In genomic region chr7:100310290-100310689, GRCm38 (mm10) we compare ENCODE assay signal across 13 mouse cellular contexts. TPM values are rescaled to one million over a fixed set of nuclear protein-coding genes. Genes with fewer than 3 reads are reported as not detected.
A peak's percentile ranks its signal among the peaks of the same experiment; 100 is the strongest.
DNase-seq lines count a peak whose midpoint lies in the region; ATAC-seq lines count a peak whose summit lies in the region.
"Had no signal": no experiment of that assay in that cellular context is flagged by ENCODE, and none has a peak within 500 bp of the region (broad histone marks: within the 10 kb centered on the region; RNA-seq: fewer than 3 reads in every experiment).

No protein-coding gene starts in this region.

- no peak overlapping the region for H3K4me3 ChIP-seq in heart, embryonic 12.5 days
- no peak overlapping the region for H3K4me3 ChIP-seq in forebrain, embryonic 14.5 days (ENCODE audit: low read depth, low read length)
- no peak overlapping the region for H3K4me3 ChIP-seq in limb, embryonic 15.5 days
- H3K4me3 ChIP-seq: erythroblast, embryonic 14.5 days had no signal

- no peaks in the 10 kb centered on the region for H3K27me3 ChIP-seq in heart, embryonic 12.5 days (replicated peaks)
- H3K27me3 ChIP-seq in forebrain, embryonic 14.5 days (replicated peaks; ENCODE audit: control insufficient read depth, insufficient read depth, low read length): no peaks in the 10 kb centered on the region
- no peaks in the 10 kb centered on the region for H3K27me3 ChIP-seq in limb, embryonic 15.5 days

- no peaks in the 10 kb centered on the region for H3K36me3 ChIP-seq in heart, embryonic 12.5 days
- H3K36me3 ChIP-seq in forebrain, embryonic 14.5 days (ENCODE audit: control insufficient read depth, insufficient read depth, low read length): no peaks in the 10 kb centered on the region
- peaks cover 13% of the 10 kb centered on the region for H3K36me3 ChIP-seq in limb, embryonic 15.5 days

- H3K4me2 ChIP-seq in heart, embryonic 12.5 days: no peak overlapping the region
- H3K4me2 ChIP-seq in forebrain, embryonic 14.5 days (ENCODE audit: low read length): no peak overlapping the region
- H3K4me2 ChIP-seq in limb, embryonic 15.5 days: no peak overlapping the region

- H3K4me1 ChIP-seq in heart, embryonic 12.5 days (replicated peaks): peaks cover 27% of the 10 kb centered on the region
- peaks cover 23% of the 10 kb centered on the region for H3K4me1 ChIP-seq in forebrain, embryonic 14.5 days (ENCODE audit: control insufficient read depth, insufficient read depth, low read length)
- peaks cover 21% of the 10 kb centered on the region for H3K4me1 ChIP-seq in limb, embryonic 15.5 days

- no peaks in the 10 kb centered on the region for H3K9me3 ChIP-seq in heart, embryonic 12.5 days (replicated peaks)
- no peaks in the 10 kb centered on the region for H3K9me3 ChIP-seq in forebrain, embryonic 14.5 days (replicated peaks; ENCODE audit: control insufficient read depth, low read length)
- H3K9me3 ChIP-seq in limb, embryonic 15.5 days: no peaks in the 10 kb centered on the region

- 72% methylated on average over 12 of the region's 12 CpGs for WGBS in heart, embryonic 12.5 days
- 86% methylated on average over 12 of the region's 12 CpGs for WGBS in forebrain, embryonic 14.5 days
- WGBS in limb, embryonic 15.5 days: 70% methylated on average over 12 of the region's 12 CpGs

- DNase-seq in heart, postnatal 14 days: no peak
- no peak for DNase-seq in forebrain, embryonic 14.5 days (ENCODE audit: low spot score)
- DNase-seq in thymus, postnatal 10 days (ENCODE audit: low spot score in 2 of 2): peak; percentile 20 to 50
- DNase-seq in layer of hippocampus, adult 18-20 months (ENCODE audit: low spot score in 2 of 2): no peak
- no peak for DNase-seq in right cerebral cortex, adult 2 months (ENCODE audit: low spot score in 2 of 2)
- DNase-seq in ovary, adult 18-20 months (ENCODE audit: low spot score): no peak
- DNase-seq: cerebellum, postnatal 25 days; gastrocnemius, postnatal 10 days; kidney, postnatal 10 days had no signal

- 0 out of 2 replicates have a peak overlapping the region, but pooled peaks have one; percentile 13 for H3K27ac ChIP-seq in heart, embryonic 12.5 days (ENCODE audit: poor library complexity, severe bottlenecking)
- peak overlapping the region; percentile 52; the same call in 1 of the 2 replicates for H3K27ac ChIP-seq in forebrain, embryonic 14.5 days (ENCODE audit: low read depth, low read length)
- H3K27ac ChIP-seq in limb, embryonic 15.5 days: peak overlapping the region; percentile 77; the same call in 1 of the 2 replicates

- ATAC-seq in heart, embryonic 12.5 days (ENCODE audit: insufficient number of reproducible peaks, low FRiP score): no peak
- no peak for ATAC-seq in forebrain, embryonic 14.5 days
- ATAC-seq in limb, embryonic 15.5 days (ENCODE audit: insufficient number of reproducible peaks, low FRiP score, low TSS enrichment, low read depth): no peak

- no peak overlapping the region for H3K9ac ChIP-seq in heart, embryonic 12.5 days
- peak overlapping the region; percentile 18; the same call in 1 of the 2 replicates for H3K9ac ChIP-seq in forebrain, embryonic 14.5 days (ENCODE audit: low read length)
- no peak overlapping the region for H3K9ac ChIP-seq in limb, embryonic 15.5 days

- intact Hi-C loops in heart, postnatal 14 days (cut with DNase I): no loop called here

RNA-seq across cellular contexts. Expression of gene P4ha3, which starts 25.0 kb away (rescaled TPM):
- polyA plus RNA-seq in heart, embryonic 12.5 days (2016; fragmentation: Nextera tagmentation; extraction: Ambion mirVana): 13.8 and 15.4 TPM in 2 replicates
- total RNA-seq in heart, postnatal 14 days (2021): 1 to 10 TPM in 1 of 2 experiments, under 1 TPM in 1; 0.80 to 1.1 TPM
- polyA plus RNA-seq in forebrain, embryonic 14.5 days (2014; fragmentation: Nextera tagmentation; extraction: Ambion mirVana): 1.5 and 2.8 TPM in 2 replicates
- polyA plus RNA-seq in limb, embryonic 15.5 days (2015; fragmentation: Nextera tagmentation; extraction: Ambion mirVana): 24.0 and 28.1 TPM in 2 replicates
- 1 to 10 TPM; 3.0 to 5.9 TPM for total RNA-seq in layer of hippocampus, adult 18-20 months (2021)
- total RNA-seq: liver, adult 2 months had no signal
- polyA plus RNA-seq: erythroblast, embryonic 14.5 days had no signal

Comparison
In these comparisons a context has a peak if more than half of its experiments do, and no peak if none do; other contexts are left out.
1. H3K27ac ChIP-seq: peak in every context shown above with its lines; median percentile 77 in limb, embryonic 15.5 days; 52 in forebrain, embryonic 14.5 days; 13 in heart, embryonic 12.5 days.
2. DNase-seq: peak in thymus, postnatal 10 days (2 of 2); none in heart, postnatal 14 days (0 of 2), forebrain, embryonic 14.5 days (single experiment), layer of hippocampus, adult 18-20 months (0 of 2), right cerebral cortex, adult 2 months (0 of 2) and ovary, adult 18-20 months (single experiment).